Mouse (Mus musculus): ENCODE measurements around the gene Slc22a12.

- TF ChIP-seq CTCF (IDR thresholded peaks at IDR 0.05; ENCODE audit: control insufficient read depth, insufficient read depth, insufficient read length): no peak
- no peak for TF ChIP-seq CEBPB (IDR thresholded peaks at IDR 0.05; ENCODE audit: low read depth)
- no peak for TF ChIP-seq USF1 (IDR thresholded peaks at IDR 0.05; ENCODE audit: low read depth)
- no peak for TF ChIP-seq MYOD1 (IDR thresholded peaks at IDR 0.05; ENCODE audit: control insufficient read depth, insufficient read length, low read depth)
Measured at GRCm38 (mm10) chr19:6494032-6494431, 48.8 kb downstream of the Slc22a12 start.

All from C2C12 (cell line).